Mouse (Mus musculus) 3134 (cell line): Measurements from ENCODE around the gene Krtap10-10.

Source experiments
- DNase-seq: peaks from one replicate; pipeline ENCODE4 v3.0.0-alpha.2; 2011; ENCODE audit warnings: low spot score; ENCODE audit not compliant: insufficient read length; ENCODE audit errors: extremely low read depth

The Krtap10-10 gene

DNA sequence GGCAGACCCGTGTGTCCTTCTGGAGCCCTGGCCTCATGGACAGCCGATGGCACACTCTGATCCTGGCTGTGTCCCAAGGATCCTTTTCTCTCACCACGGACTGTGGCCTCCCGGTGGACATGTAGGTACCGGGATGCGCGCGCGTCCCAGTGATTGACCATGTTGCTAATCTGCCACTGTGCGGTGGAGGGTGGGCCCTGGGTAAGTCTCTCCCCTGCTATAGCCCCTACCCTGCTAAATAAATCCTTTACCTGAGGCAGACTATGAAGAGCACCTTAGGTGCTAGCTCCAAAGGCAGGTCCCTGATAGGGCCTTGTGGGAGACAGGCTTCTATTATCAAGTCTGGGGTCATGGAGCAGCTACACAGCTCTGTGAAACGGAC, 29.0 kb downstream of the Krtap10-10 start:
- no peak for DNase-seq

DNA sequence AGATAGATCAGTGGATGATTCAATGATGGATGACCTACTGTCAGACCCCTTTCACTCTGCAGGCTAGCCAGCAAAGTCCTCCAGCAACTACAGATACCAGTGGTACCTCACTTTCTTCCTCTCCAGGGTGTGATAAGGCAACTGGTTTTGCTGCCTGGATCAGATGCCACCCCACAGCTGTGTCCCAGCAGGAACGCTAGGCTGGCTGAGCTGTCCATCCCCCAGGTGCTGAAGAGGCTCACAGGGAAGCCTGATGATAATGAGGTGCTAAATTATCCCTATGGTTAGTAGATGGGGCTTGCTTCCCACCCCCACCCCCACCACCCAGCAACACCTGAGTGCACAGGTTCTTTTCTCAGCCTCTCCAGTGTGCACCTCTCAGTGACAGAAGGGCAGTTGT, 31.8 kb downstream of the Krtap10-10 start:
- DNase-seq = no peak

DNA sequence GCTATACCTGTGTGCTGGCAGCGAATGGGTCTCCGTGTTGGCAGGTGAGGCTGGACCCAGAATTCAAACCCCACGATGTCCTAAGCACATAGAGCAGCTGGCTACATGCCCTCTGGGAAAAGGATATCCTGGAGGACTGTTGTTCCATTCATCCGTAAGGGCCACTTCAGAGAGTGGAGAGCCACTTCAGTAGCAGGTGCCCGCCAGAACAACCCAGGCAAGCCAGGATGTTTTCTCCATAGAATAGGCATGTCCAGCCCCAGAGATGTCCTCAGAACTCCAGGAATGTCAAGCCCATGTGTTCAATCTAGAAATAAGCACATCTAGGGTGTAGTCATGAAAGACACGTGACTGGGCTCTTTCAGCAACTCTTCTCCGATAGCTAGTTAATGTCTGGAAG, 33.9 kb downstream of the Krtap10-10 start:
- no peak for DNase-seq

DNA sequence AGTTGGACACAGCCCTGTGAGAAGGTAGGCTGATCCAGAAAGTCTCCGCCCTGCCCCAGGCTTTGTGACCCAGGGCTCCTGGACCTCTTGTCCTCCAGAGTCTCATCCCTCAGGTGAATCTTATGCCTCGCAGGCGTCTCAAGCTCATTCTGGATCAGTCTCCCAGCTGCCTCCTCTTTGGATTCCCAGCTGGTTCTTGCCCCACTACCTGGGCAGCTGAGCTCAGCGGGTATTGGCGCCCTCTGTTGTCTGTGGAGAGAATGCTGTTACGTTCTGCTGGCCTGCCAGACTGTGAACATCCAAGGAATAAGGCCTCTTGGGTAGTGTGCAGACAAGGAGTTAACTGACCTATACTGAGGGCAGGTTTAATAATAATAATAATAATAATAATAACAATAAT, 43.2 kb downstream of the Krtap10-10 start:
- DNase-seq = no peak

DNA sequence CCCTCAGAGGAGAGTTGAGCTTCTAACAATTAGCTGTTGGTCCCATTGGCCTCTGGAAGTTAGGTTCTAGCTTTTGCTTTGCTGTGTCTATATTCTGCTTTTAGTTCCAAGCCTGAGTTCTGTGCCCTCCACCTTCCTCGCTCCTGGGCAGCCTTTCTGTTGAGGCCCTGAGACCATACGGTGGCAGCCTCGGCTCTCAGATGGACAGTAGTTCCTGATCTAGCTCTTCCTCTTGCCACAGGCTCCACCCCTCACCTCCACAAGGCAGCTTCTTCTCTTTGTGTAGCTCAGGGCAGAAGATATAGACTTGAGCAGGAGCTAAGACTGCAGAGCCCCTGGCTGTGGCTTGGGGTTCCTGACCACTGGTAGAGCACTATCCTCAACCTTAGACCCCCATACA, 44.6 kb downstream of the Krtap10-10 start:
- DNase-seq = no peak

DNA sequence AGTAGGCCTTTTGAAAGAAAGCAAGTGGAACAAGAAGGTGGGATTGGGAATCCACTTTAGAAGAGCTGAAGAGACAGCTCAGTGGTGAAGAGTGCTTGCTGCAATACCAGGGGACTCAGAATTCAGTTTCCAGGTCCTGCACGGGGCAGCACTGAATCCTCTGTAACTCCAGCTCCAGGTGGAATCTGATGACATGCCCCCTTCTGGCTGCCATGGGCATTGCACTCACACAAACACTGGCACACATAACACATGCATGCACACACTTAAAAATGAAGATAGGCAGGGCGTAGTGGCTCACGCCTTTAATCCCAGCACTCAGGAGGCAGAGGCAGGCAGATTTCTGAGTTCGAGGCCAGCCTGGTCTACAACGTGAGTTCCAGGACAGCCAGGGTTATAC, 46.8 kb downstream of the Krtap10-10 start:
- no peak for DNase-seq

DNA sequence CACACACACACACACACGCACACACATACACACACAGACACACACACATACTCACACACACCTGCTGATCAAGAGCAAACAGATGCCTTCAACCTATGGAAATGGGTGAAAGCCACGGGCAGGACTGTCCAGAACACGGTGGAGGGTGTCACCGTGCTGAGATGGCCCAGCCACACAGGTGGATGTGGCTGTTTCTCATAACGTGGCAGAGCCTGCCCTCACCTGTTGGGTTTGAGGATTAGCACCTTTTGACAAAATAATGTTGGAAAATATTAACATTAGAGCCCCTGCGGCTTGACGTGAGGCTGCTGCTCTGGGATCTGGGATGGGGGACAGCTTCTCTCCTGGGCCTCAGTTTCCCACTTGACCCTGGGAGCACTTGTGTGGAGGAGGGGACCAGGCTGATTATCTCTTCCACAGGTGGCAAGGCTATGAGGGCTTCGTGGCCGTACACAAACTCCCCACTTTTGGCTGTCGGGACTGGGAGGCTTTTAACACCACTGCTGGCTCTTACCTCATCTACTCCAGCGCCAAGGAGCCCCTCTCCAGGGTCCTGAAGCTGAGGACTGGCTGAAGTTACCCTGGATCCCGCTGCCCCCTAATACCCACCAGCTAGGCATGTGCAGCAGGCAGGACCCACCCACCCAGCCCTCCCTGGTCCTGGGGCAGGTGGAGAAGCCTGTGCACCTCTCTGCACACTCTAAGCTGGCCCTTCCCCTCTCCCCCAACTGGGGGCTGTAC, 50.4 kb downstream of the Krtap10-10 start:
- no peak for DNase-seq
